Mouse (Mus musculus): ENCODE data around the gene Sox2.

Gene Sox2

GRCm38 (mm10) chr3:34691703-34692393 is 41.6 kb downstream of the Sox2 start:
- no peak for DNase-seq (ENCODE audit: extremely low spot score, low read depth, low spot score)

- no peak for DNase-seq (ENCODE audit: extremely low spot score, low read depth, low spot score)
Observed at GRCm38 (mm10) chr3:34692394-34692745, 42.2 kb downstream of the Sox2 start.
